Mouse (Mus musculus): Measurements from ENCODE around the gene Coro7.

DNA sequence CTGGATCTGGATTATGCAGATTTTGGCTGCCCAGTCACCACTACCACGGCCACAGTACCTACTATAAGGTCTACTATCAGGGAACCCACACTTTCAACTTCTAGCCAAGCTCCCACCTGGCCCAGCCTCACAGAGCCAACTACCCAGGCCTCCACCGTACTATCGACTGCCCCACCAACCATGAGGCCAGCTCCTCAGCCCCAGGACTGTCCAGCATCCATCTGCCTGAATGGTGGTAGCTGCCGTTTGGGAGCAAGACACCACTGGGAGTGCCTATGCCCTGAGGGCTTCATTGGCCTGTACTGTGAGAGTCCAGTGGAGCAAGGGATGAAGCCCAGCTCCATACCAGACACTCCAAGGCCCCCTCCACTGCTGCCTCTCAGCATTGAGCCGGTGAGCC lies 30.4 kb downstream of the Coro7 start:
- TF ChIP-seq POLR2A (IDR thresholded peaks at IDR 0.05; ENCODE audit: borderline replicate concordance, extremely low read depth, insufficient read depth, insufficient read length, poor library complexity, severe bottlenecking) = no peak
- TF ChIP-seq CTCF (IDR thresholded peaks at IDR 0.05; ENCODE audit: borderline replicate concordance, extremely low read depth, insufficient read depth, insufficient read length) = no peak

Measured in brain, embryonic 14.5 days (tissue).